Mouse (Mus musculus) megakaryocyte, embryonic 14.5 days (primary cell): Measurements from ENCODE around the gene Itpka. TPM values are rescaled to one million over a fixed set of nuclear protein-coding genes. Genes with fewer than 3 reads are reported as not detected.
"Not testable (repeated sequence)": the region's sequence is repeated elsewhere in the genome, so short reads cannot be mapped to it uniquely, and the experiment has no call there.

Experiments used
- H3K27me3 ChIP-seq: replicated peaks from 2 replicates; pipeline ENCODE3; 2012; ENCODE audit warnings: inconsistent platforms
- H3K36me3 ChIP-seq: replicated peaks from 2 replicates; pipeline ENCODE3; 2012; ENCODE audit warnings: low read length, inconsistent platforms, mixed read lengths
- H3K4me1 ChIP-seq: 2 replicates; pipeline ENCODE4 v1.6.1; 2012; ENCODE audit warnings: inconsistent platforms
- H3K4me3 ChIP-seq: replicated peaks from 2 replicates; pipeline ENCODE3; 2012; ENCODE audit warnings: moderate library complexity, mild to moderate bottlenecking, inconsistent platforms
- H3K9me3 ChIP-seq: 2 replicates; pipeline ENCODE4 v1.6.1; 2012; ENCODE audit warnings: inconsistent platforms
- FLI1 ChIP-seq: IDR thresholded peaks from 2 replicates; pipeline ENCODE4 v1.6.1; 2012; ENCODE audit warnings: low read length, inconsistent platforms, mixed read lengths
- GATA1 ChIP-seq: IDR thresholded peaks from 3 replicates; pipeline ENCODE4 v1.6.1; 2012; ENCODE audit warnings: mixed read lengths, low read length, inconsistent platforms, borderline replicate concordance
- polyA plus RNA-seq: library from polyadenylated mRNA; stranded (reverse); fragments of >175 nt; gene quantifications from 2 replicates; pipeline ENCODE4 v1.2.3, GENCODE M21; 2012; ENCODE audit warnings: low replicate concordance; ENCODE audit not compliant: insufficient read depth

Gene Itpka
- 0.04 and 1.9 TPM in 2 replicates for polyA plus RNA-seq

GRCm38 (mm10) chr2:119741581-119742411 is at the start of gene Itpka:
Gene Itpka, plus strand, starts transcription at chr2:119742337.
- Histone ChIP-seq H3K9me3 (no peaks in the 10 kb centered on the region), H3K36me3 (no peaks in the 10 kb centered on the region), H3K27me3 (peaks cover 47% of the 10 kb centered on the region), H3K4me1 (peaks cover 48% of the 10 kb centered on the region), H3K4me3 (peak within 1 kb of the TSS; percentile 97)
- TF ChIP-seq FLI1 (no peak), GATA1 (no peak)

GRCm38 (mm10) chr2:119694826-119695225 is 47.3 kb upstream of the Itpka start:
- TF ChIP-seq GATA1 (no peak), FLI1 (no peak)

GRCm38 (mm10) chr2:119696111-119696510 is 46.0 kb upstream of the Itpka start:
- no peaks in the 10 kb centered on the region for H3K27me3 ChIP-seq
- no peak overlapping the region for H3K4me3 ChIP-seq
- H3K9me3 ChIP-seq, result no peaks in the 10 kb centered on the region
- H3K36me3 ChIP-seq, result peaks cover 69% of the 10 kb centered on the region
- H3K4me1 ChIP-seq, result peaks cover 48% of the 10 kb centered on the region
- TF ChIP-seq FLI1 (no peak), GATA1 (no peak)

More at GRCm38 (mm10) chr2:119694826-119695225, 47.3 kb upstream of the Itpka start:
- Histone ChIP-seq H3K4me1 (peaks cover 50% of the 10 kb centered on the region), H3K27me3 (no peaks in the 10 kb centered on the region), H3K9me3 (no peaks in the 10 kb centered on the region), H3K36me3 (peaks cover 62% of the 10 kb centered on the region), H3K4me3 (no peak overlapping the region)

- H3K27me3 ChIP-seq, result no peaks in the 10 kb centered on the region
- H3K4me3 ChIP-seq, result no peak overlapping the region
- H3K4me1 ChIP-seq, result peaks cover 36% of the 10 kb centered on the region; the same call in 1 of the 2 replicates
- peaks cover 69% of the 10 kb centered on the region for H3K36me3 ChIP-seq
- TF ChIP-seq GATA1, result no peak
- TF ChIP-seq FLI1, result no peak
- H3K9me3 ChIP-seq, result no peaks in the 10 kb centered on the region
Measured at GRCm38 (mm10) chr2:119698472-119698871, 43.7 kb upstream of the Itpka start.

GRCm38 (mm10) chr2:119699962-119700361 is 42.2 kb upstream of the Itpka start:
- Histone ChIP-seq H3K9me3 (no peaks in the 10 kb centered on the region), H3K4me3 (no peak overlapping the region), H3K27me3 (no peaks in the 10 kb centered on the region), H3K36me3 (peaks cover 70% of the 10 kb centered on the region), H3K4me1 (peaks cover 38% of the 10 kb centered on the region; the same call in 1 of the 2 replicates)
- TF ChIP-seq FLI1 (no peak), GATA1 (no peak)

- no peaks in the 10 kb centered on the region for H3K9me3 ChIP-seq
- H3K27me3 ChIP-seq, result no peaks in the 10 kb centered on the region
- H3K36me3 ChIP-seq, result peaks cover 79% of the 10 kb centered on the region
- peaks cover 21% of the 10 kb centered on the region; the same call in 1 of the 2 replicates for H3K4me1 ChIP-seq
- no peak overlapping the region for H3K4me3 ChIP-seq
- no peak for TF ChIP-seq GATA1
- TF ChIP-seq FLI1, result no peak
Measured at GRCm38 (mm10) chr2:119703171-119703570, 39.0 kb upstream of the Itpka start.

GRCm38 (mm10) chr2:119707676-119708075 is 34.5 kb upstream of the Itpka start:
- H3K4me3 ChIP-seq, result no peak overlapping the region
- no peaks in the 10 kb centered on the region for H3K9me3 ChIP-seq
- peaks cover 8% of the 10 kb centered on the region; the same call in 1 of the 2 replicates for H3K4me1 ChIP-seq
- H3K36me3 ChIP-seq, result peaks cover 84% of the 10 kb centered on the region
- H3K27me3 ChIP-seq, result no peaks in the 10 kb centered on the region
- TF ChIP-seq GATA1 (no peak), FLI1 (no peak)

- Histone ChIP-seq H3K4me1 (no peaks in the 10 kb centered on the region), H3K36me3 (peaks cover 86% of the 10 kb centered on the region), H3K4me3 (no peak overlapping the region), H3K27me3 (no peaks in the 10 kb centered on the region), H3K9me3 (no peaks in the 10 kb centered on the region)
- TF ChIP-seq GATA1 (no peak), FLI1 (no peak)
Measured at GRCm38 (mm10) chr2:119710011-119710410, 32.1 kb upstream of the Itpka start.

GRCm38 (mm10) chr2:119715868-119716267 is 26.3 kb upstream of the Itpka start:
- not testable (repeated sequence) for H3K9me3 ChIP-seq, H3K27me3 ChIP-seq, H3K4me1 ChIP-seq, H3K4me3 ChIP-seq
- peaks cover 91% of the 10 kb centered on the region for H3K36me3 ChIP-seq

- H3K36me3 ChIP-seq, result peaks cover 90% of the 10 kb centered on the region
- H3K4me1 ChIP-seq, result no peaks in the 10 kb centered on the region
- no peaks in the 10 kb centered on the region for H3K9me3 ChIP-seq
- no peak overlapping the region for H3K4me3 ChIP-seq
- no peaks in the 10 kb centered on the region for H3K27me3 ChIP-seq
- TF ChIP-seq FLI1 (no peak), GATA1 (no peak)
Measured at GRCm38 (mm10) chr2:119721070-119721469, 21.1 kb upstream of the Itpka start.

GRCm38 (mm10) chr2:119727762-119728416 is 14.2 kb upstream of the Itpka start:
- TF ChIP-seq FLI1 (no peak), GATA1 (no peak)
- Histone ChIP-seq H3K4me1 (no peaks in the 10 kb centered on the region), H3K9me3 (no peaks in the 10 kb centered on the region), H3K27me3 (no peaks in the 10 kb centered on the region), H3K4me3 (no peak overlapping the region), H3K36me3 (peaks cover 91% of the 10 kb centered on the region)
